ENCODE assay signal across 12 mouse cellular contexts in the genomic region with DNA sequence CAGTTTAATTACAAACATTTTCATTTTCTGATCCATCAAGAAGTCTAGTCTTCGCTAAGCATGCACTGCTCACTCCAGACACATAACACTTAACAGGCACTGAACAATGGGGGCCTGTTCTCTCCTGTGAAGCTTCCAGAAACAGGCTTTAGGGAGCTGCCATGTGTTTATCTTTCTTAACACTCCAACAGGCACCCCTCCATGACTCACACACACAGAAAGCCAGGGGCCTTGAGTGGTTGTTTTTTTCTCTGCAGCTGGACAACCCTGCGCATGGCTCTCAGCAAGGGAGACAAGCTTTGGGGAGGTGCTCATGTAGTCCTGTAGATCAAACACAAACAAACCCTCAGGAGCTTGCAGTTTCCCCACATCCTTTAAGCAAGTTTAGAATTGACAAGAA.
DNase-seq lines count a peak whose midpoint lies in the region; ATAC-seq and TF ChIP-seq lines count a peak whose summit lies in the region.
"Had no signal": no experiment of that assay in that cellular context is flagged by ENCODE, and none has a peak within 500 bp of the region (broad histone marks: within the 10 kb centered on the region; RNA-seq: fewer than 3 reads in every experiment).

No protein-coding gene starts in this region.

- 0 out of 2 replicates have a peak, but pooled peaks have one; percentile 36 for ATAC-seq in intestine, embryonic 14.5 days (replicated peaks; ENCODE audit: low FRiP score, low TSS enrichment, low read depth)
- ATAC-seq in intestine, postnatal 0 days, result no peak
- ATAC-seq in heart, embryonic 16.5 days (replicated peaks; ENCODE audit: extremely low read depth, insufficient read depth, low FRiP score), result peak; percentile 75

- H3K9me3 ChIP-seq in intestine, embryonic 14.5 days (ENCODE audit: control insufficient read depth, low read length), result 0 out of 2 replicates have a peak, but pooled peaks cover 3% of the 10 kb centered on the region
- H3K9me3 ChIP-seq in intestine, postnatal 0 days (ENCODE audit: control insufficient read depth), result no peaks in the 10 kb centered on the region
- peaks cover 5% of the 10 kb centered on the region; the same call in 1 of the 2 replicates for H3K9me3 ChIP-seq in heart, embryonic 16.5 days (replicated peaks; ENCODE audit: control insufficient read depth, low read length)
- H3K9me3 ChIP-seq: neural tube, embryonic 15.5 days had no signal

- H3K27ac ChIP-seq in intestine, embryonic 14.5 days (ENCODE audit: low read depth), result no peak overlapping the region
- no peak overlapping the region for H3K27ac ChIP-seq in intestine, postnatal 0 days (ENCODE audit: low read depth, low read length)
- H3K27ac ChIP-seq in heart, embryonic 16.5 days (ENCODE audit: low read length), result no peak overlapping the region
- H3K27ac ChIP-seq: neural tube, embryonic 15.5 days had no signal

- 20% methylated on average over 2 of the region's 2 CpGs for WGBS in intestine, embryonic 14.5 days
- 54% methylated on average over 2 of the region's 2 CpGs for WGBS in intestine, postnatal 0 days
- 45% methylated on average over 2 of the region's 2 CpGs for WGBS in heart, embryonic 16.5 days

- H3K27me3 ChIP-seq in intestine, embryonic 14.5 days (replicated peaks; ENCODE audit: control insufficient read depth, insufficient read depth, low read length), result no peaks in the 10 kb centered on the region
- H3K27me3 ChIP-seq in intestine, postnatal 0 days (replicated peaks; ENCODE audit: control insufficient read depth, insufficient read depth, low read length), result no peaks in the 10 kb centered on the region
- H3K27me3 ChIP-seq in heart, embryonic 16.5 days (ENCODE audit: control insufficient read depth, insufficient read depth, low read length), result no peaks in the 10 kb centered on the region
- H3K27me3 ChIP-seq: neural tube, embryonic 15.5 days had no signal

- no peak for DNase-seq in intestine, embryonic 14.5 days (ENCODE audit: low spot score)
- DNase-seq in brain, embryonic 14.5 days (ENCODE audit: low read depth), result peak; percentile 44
- DNase-seq in retina, embryonic 14.5 days (ENCODE audit: low spot score), result peak; percentile 9
- DNase-seq in spleen, postnatal 36 days (ENCODE audit: low spot score in 2 of 2), result no peak
- no peak for DNase-seq in left cerebral cortex, adult 11 months (ENCODE audit: low spot score)
- no peak for DNase-seq in layer of hippocampus, postnatal 14 days (ENCODE audit: low spot score in 2 of 2)
- DNase-seq: kidney, postnatal 10 days; liver; spleen, adult 18-20 months had no signal

- TF ChIP-seq POLR2A in brain, embryonic 14.5 days (IDR thresholded peaks at IDR 0.05; ENCODE audit: borderline replicate concordance, extremely low read depth, insufficient read depth, insufficient read length, poor library complexity, severe bottlenecking), result no peak

- no peaks in the 10 kb centered on the region for H3K36me3 ChIP-seq in intestine, embryonic 14.5 days (ENCODE audit: control insufficient read depth, insufficient read depth, low read length)
- no peaks in the 10 kb centered on the region for H3K36me3 ChIP-seq in intestine, postnatal 0 days (ENCODE audit: control insufficient read depth, insufficient read depth)
- H3K36me3 ChIP-seq in heart, embryonic 16.5 days (ENCODE audit: control insufficient read depth, insufficient read depth), result no peaks in the 10 kb centered on the region
- H3K36me3 ChIP-seq: neural tube, embryonic 15.5 days had no signal

- no peak overlapping the region for H3K4me3 ChIP-seq in intestine, embryonic 14.5 days (ENCODE audit: low read depth, low read length)
- no peak overlapping the region for H3K4me3 ChIP-seq in intestine, postnatal 0 days (ENCODE audit: low read depth, low read length)
- no peak overlapping the region for H3K4me3 ChIP-seq in heart, embryonic 16.5 days (ENCODE audit: low read length)
- H3K4me3 ChIP-seq: neural tube, embryonic 15.5 days had no signal

- TF ChIP-seq CTCF in intestine, postnatal 0 days (IDR thresholded peaks at IDR 0.05; ENCODE audit: low read depth), result no peak
- no peak for TF ChIP-seq CTCF in brain, embryonic 14.5 days (IDR thresholded peaks at IDR 0.05; ENCODE audit: borderline replicate concordance, extremely low read depth, insufficient read depth, insufficient read length)

- H3K9ac ChIP-seq in intestine, embryonic 14.5 days (ENCODE audit: low read length), result no peak overlapping the region
- H3K9ac ChIP-seq in intestine, postnatal 0 days (ENCODE audit: low read depth, low read length), result no peak overlapping the region
- no peak overlapping the region for H3K9ac ChIP-seq in heart, embryonic 16.5 days (ENCODE audit: low read length)
- H3K9ac ChIP-seq: neural tube, embryonic 15.5 days had no signal

- peaks cover 7% of the 10 kb centered on the region for H3K4me1 ChIP-seq in intestine, embryonic 14.5 days (replicated peaks; ENCODE audit: control insufficient read depth, insufficient read depth, low read length)
- H3K4me1 ChIP-seq in intestine, postnatal 0 days (replicated peaks; ENCODE audit: control insufficient read depth, insufficient read depth, low read length), result peaks cover 3% of the 10 kb centered on the region; the same call in 1 of the 2 replicates
- H3K4me1 ChIP-seq in heart, embryonic 16.5 days (ENCODE audit: control insufficient read depth, insufficient read depth, low read length), result peaks cover 5% of the 10 kb centered on the region; the same call in 1 of the 2 replicates
- H3K4me1 ChIP-seq: neural tube, embryonic 15.5 days had no signal

- H3K4me2 ChIP-seq in intestine, embryonic 14.5 days (ENCODE audit: low read length), result no peak overlapping the region
- H3K4me2 ChIP-seq in intestine, postnatal 0 days (replicated peaks; ENCODE audit: low read depth), result no peak overlapping the region
- no peak overlapping the region for H3K4me2 ChIP-seq in heart, embryonic 16.5 days (ENCODE audit: low read depth, low read length)
- H3K4me2 ChIP-seq: neural tube, embryonic 15.5 days had no signal

Comparison
In these comparisons a context has a peak if more than half of its experiments do, and no peak if none do; other contexts are left out.
1. DNase-seq: peak in brain, embryonic 14.5 days (single experiment) and retina, embryonic 14.5 days (single experiment); none in intestine, embryonic 14.5 days (single experiment), spleen, postnatal 36 days (0 of 2), left cerebral cortex, adult 11 months (single experiment) and layer of hippocampus, postnatal 14 days (0 of 2).